Mouse (Mus musculus): ENCODE data around the gene Sdr39u1.

The Sdr39u1 gene

DNA sequence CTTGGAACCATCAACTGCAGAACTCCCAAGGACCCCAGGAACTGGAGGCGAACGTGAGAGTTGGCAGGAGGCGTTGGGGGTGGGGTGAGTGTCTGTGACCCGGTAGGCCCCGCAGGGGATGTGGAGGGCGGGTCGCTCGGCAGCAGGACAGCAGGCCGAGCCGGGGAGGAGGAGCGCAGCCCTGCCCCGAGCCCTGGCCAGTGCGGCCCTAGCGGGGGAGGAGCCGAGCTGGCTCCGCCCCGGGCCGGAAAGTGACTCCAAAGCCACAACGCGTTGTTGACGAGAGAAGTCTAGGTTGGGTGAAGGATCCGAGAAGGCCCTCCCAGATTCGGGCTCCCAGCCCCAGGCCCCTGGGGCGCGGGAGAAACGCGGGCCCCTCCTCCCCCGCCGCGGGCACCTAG lies 15.4 kb downstream of the Sdr39u1 start, which contains the start of gene Khnyn:
TSS of gene Khnyn (plus strand) at position 235 of the 401 bp plus-strand sequence.
- in situ Hi-C loops (cut with MboI, MseI) = loop anchor here in 1 of 2 experiments (25.0 kb wide), 1 partner anchor 1647 kb away; no protein-coding TSS in a partner anchor

- in situ Hi-C loops (cut with MboI, MseI) = loop anchor here in 1 of 2 experiments (25.0 kb wide), 1 partner anchor 1647 kb away; no protein-coding TSS in a partner anchor
These were observed 15.9 kb downstream of the Sdr39u1 start, which contains the start of gene Cbln3 for GRCm38 (mm10) chr14:55884166-55884565. Cbln3 (minus strand) TSS chr14:55884392.

DNA sequence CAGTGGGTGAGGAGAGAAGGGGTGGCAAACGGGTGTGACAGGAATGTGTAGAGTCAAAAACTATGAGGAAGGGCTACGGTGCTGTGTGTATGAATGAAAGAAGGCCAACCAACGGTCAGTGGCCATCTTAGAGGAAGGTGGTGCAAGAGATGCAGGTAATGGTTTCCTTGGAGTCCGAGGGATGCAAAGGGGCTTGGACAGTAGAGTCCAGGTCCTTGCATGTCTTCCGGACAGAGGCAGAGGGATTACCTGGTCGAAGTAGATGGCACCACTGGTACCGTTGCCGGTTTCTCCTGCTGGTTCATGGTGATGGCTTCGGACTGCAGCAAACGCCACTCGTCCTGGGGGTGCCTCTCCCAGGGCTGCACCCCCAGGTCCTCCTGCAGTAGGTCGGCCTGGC lies 16.4 kb downstream of the Sdr39u1 start:
- in situ Hi-C loops (cut with MboI, MseI) = loop anchor here in 1 of 2 experiments (25.0 kb wide), 1 partner anchor 1646 kb away; no protein-coding TSS in a partner anchor

GRCm38 (mm10) chr14:55883149-55883661 lies 16.9 kb downstream of the Sdr39u1 start:
- in situ Hi-C loops (cut with MboI, MseI) = loop anchor here in 1 of 2 experiments (25.0 kb wide), 1 partner anchor 1646 kb away; no protein-coding TSS in a partner anchor

DNA sequence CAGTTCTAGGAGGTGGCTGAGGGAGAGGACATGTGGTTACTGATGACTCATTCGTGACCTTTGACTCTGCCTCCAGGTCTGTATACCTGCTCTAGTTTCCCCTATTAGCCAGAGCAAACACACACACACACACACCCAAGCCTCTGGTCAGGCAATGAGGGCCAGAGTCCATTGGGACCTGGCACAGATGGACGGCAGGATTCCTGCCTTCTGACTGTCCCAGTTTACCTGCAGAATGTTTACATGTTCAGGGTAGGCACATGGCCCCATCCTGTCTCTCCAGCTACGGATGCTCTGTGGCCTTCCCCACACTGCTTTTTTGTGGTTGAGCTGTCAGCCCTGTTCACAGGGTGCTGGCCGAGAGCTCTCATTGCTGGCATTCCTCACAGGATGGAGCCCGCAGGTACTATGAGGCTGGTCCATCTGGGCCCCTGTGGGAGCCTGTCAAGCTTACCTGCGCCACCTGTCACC lies 17.9 kb downstream of the Sdr39u1 start:
- in situ Hi-C loops (cut with MboI, MseI) = loop anchor here in 1 of 2 experiments (25.0 kb wide), 1 partner anchor 1645 kb away; no protein-coding TSS in a partner anchor

- in situ Hi-C loops (cut with MboI, MseI) = loop anchor here in 1 of 2 experiments (25.0 kb wide), 1 partner anchor 1644 kb away; no protein-coding TSS in a partner anchor
These were observed 19.1 kb downstream of the Sdr39u1 start for GRCm38 (mm10) chr14:55880982-55881381.

DNA sequence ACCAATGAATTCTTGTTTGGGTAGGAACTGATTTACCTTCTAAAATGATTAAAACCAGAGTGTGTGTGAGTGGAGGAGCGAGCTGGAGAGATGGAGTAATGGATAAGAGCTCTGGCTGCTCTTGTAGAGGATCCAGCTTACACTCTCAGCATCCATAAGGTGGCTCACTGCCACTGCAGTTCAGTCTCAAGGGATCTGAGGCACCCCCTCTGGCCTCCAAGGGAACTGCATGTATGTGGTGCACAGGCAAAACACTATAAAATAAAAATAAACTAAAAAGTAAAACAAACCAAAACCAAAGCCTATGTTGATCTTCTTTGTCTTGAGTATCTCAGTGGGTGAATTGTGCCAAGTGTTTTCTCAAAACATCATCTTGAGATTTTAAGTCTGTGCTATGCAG lies 20.5 kb downstream of the Sdr39u1 start:
- in situ Hi-C loops (cut with MboI, MseI) = loop anchor here (5.0 to 25.0 kb wide), 2 partner anchors 43 to 1642 kb away; no protein-coding TSS in a partner anchor

DNA sequence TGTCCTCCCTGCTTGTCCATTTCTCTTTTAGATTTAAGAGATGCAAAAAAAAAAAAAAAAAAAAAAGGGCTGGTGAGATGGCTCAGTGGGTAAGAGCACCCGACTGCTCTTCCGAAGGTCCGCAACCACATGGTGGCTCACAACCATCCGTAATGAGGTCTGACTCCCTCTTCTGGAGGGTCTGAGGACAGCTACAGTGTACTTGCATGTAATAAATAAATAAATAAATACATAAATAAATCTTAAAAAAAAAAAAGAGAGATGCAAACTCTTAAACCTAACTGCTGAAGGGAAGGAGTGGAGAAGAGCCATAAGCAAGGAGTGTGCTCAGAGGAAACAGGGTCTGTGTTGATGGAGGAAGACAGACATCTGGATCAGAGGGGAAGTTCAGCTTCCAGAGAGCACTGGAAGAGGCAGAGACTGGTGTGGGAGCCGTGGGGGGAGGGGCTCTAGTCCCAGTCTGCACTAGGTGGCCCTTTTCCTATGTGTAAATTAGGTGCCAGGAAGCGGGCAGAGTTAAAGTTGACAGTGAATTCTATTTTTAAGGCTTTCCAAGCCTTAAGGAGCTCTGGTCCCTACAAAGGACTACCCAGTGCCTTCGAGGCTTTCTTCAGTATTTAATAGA lies 21.7 kb downstream of the Sdr39u1 start:
- in situ Hi-C loops (cut with MboI, MseI) = loop anchor here (5.0 to 25.0 kb wide), 2 partner anchors 44 to 1641 kb away; no protein-coding TSS in a partner anchor

- in situ Hi-C loops (cut with MboI, MseI) = loop anchor here (5.0 to 25.0 kb wide), 2 partner anchors 45 to 1640 kb away; no protein-coding TSS in a partner anchor
These were observed 22.4 kb downstream of the Sdr39u1 start for GRCm38 (mm10) chr14:55877469-55878315.

DNA sequence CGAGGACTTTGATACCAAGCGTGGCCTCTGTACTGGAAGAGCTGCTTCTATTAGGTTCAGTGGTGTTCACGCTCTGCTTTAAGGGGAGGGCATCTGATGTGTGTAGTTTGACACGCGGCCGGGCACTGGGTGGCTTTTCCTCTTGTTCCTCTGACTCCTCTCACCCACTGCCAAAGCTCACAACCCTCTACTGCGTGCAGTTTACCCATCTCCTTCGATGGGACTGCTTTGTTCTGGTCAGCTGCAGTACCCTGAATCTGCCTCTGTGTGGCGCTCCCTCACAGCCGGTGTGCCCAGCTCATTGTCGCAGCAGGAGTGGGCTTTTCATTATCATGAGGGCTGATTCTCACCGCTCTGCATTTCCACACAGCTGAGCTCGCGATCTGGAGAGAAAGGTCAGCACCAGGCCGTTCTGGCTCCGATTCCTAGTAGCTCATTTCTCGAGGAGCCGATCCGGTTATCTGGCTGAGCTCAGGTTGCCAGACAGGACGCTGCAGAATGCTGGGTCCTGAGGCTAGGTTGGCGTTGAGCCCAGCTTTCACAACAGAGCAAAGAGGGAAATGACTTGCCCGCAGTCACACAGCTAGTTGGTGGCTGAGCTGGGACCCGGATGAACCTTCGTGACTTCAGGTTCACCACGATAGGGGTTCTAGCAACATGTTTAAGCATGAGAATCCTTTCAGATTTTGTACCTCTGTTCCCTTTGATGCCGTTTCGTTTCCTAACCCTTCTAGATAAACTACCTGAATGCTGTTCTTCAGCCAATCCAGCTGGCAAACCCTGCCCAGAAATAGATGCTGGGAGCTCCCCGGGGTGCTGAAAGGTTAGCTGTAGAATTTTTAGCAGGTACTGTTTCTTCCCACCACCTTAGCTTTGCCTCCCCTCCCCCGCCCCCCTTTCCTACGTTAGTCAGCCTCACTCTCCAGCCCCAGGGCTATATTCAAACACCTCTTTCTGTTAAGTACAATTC lies 26.1 kb downstream of the Sdr39u1 start:
- in situ Hi-C loops (cut with MboI, MseI) = loop anchor here in 1 of 2 experiments (5.0 kb wide), 1 partner anchor 48 kb away; no protein-coding TSS in a partner anchor

DNA sequence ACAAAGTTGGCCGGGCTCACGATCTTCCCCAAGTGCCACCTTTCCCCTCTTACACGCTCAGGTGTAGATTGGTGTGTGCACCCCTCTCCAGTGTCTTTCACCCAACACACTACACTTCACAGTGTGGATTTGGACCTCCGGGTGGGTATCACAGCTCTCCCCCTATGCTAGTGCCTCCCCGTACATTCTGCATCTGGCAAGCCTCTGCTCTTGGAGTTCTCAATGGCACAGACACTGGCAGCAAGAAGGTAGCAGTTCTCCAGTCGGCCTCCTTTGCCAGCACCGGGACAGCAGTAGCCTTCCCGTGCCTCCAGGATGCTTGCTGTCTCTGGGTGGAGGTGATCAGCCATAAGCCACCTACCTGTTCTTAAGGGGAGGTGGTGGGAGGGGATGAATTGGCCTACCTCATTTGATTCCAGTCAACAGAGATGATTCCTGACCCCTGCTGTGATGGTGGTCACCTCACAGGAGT lies 26.8 kb downstream of the Sdr39u1 start:
- in situ Hi-C loops (cut with MboI, MseI) = loop anchor here in 1 of 2 experiments (5.0 kb wide), 1 partner anchor 49 kb away; no protein-coding TSS in a partner anchor

DNA sequence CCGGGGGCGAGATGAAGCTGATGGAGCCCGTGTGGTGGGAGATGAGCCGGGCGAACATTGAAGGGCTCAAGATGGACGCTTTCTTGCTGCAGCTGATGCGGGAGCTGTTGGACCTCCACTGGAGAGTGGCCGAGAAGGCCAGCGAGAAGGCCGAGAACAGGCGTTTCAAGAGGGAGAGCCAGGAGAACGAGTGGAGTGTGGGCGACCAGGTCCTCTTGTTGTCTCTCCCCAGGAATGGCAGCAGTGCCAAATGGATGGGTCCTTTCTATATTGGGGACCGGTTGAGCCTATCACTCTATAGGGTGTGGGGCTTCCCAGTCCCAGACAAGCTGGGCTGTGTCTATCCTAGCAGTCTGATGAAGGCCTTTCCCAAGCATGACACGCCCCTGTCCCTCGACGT lies 27.5 kb downstream of the Sdr39u1 start:
- in situ Hi-C loops (cut with MboI, MseI) = loop anchor here in 1 of 2 experiments (5.0 kb wide), 1 partner anchor 50 kb away; no protein-coding TSS in a partner anchor

GRCm38 (mm10) chr14:55872039-55872438 lies 28.1 kb downstream of the Sdr39u1 start:
- in situ Hi-C loops (cut with MboI, MseI) = loop anchor here in 1 of 2 experiments (5.0 kb wide), 1 partner anchor 50 kb away; no protein-coding TSS in a partner anchor

DNA sequence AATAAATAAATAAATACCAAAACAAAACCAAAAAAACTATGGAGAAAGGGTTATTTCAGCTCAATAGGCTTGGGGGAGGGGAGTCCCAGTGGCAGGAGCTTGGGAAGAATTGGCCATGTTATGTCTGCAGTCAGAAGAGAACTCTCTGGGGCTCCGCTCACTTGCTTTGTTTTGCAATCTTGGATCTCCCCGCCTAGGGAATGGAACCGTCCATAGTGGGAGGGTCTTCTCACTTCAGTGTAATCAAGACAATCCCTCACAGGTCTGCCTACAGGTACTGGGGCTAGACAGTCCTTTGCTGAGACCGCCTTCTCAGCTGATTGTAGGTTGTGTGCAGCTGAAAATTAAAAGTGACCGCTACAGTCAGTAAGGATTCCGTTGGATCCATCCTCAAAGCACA lies 30.6 kb downstream of the Sdr39u1 start:
- in situ Hi-C loops (cut with MboI, MseI) = loop anchor here in 1 of 2 experiments (5.0 kb wide), 1 partner anchor 37 kb away; no protein-coding TSS in a partner anchor

- in situ Hi-C loops (cut with MboI, MseI) = loop anchor here in 1 of 2 experiments (5.0 kb wide), 1 partner anchor 36 kb away; no protein-coding TSS in a partner anchor
These were observed 31.7 kb downstream of the Sdr39u1 start for GRCm38 (mm10) chr14:55868230-55869026.

DNA sequence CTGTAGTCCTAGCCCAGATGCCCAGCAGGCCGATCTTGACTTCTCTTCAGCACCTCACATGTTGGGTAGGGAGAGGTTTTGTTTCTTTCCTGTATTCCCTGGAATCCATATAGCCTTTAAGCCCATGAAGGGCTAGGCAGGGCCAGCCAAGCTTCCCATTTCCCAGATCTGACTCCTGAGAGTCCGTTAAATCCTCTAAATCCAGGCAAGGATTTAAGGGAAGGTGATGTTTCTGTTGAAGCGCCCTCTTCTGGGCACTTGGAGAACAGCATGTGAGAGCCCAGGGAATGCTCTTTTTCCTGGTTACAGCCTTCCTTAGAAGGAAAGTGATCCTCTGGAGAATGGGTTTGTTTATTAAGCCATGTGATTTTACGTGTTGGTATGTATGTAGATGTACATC lies 33.1 kb downstream of the Sdr39u1 start:
- in situ Hi-C loops (cut with MboI, MseI) = loop anchor here in 1 of 2 experiments (5.0 kb wide), 1 partner anchor 35 kb away; no protein-coding TSS in a partner anchor

DNA sequence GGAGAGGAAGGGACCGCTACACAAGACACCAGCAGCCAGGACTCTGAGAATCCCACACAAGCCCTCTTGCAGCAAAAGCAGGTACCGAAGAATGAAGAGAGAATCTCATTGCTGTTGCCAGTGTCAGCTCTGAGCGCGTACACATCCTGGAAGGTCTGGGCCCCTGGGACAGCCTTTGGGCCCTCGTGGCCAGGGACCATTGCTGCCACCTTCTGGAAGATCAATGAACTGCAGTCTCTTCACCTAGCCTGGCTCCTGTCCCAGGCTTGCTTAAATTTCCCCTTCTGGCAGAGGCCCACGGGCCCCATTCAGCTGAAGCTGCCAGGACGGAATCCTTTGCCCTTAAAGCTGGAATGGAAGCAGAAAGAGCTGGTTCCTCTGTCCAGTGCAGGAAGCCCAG lies 36.3 kb downstream of the Sdr39u1 start:
- in situ Hi-C loops (cut with MboI, MseI) = no loop called here

DNA sequence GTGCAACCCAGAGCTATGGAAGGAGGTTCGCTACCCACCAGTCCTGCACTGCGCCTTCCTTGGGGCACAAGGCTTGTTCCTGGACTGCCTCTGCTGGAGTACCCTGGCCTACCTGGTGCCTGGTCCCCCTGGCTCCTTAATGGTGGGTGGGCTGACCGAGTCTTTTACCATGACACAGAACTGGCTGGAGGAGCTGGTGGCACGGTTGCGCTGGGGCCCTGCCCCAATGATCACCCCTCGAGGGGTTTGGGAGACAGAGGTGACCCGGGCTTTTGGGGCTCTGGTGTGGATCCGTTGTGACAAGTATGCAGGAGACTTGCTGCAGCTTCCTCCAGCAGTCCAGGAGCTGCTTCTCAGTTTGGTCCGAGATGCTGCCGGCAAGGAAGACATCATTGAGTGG lies 37.1 kb downstream of the Sdr39u1 start:
- in situ Hi-C loops (cut with MboI, MseI) = no loop called here

DNA sequence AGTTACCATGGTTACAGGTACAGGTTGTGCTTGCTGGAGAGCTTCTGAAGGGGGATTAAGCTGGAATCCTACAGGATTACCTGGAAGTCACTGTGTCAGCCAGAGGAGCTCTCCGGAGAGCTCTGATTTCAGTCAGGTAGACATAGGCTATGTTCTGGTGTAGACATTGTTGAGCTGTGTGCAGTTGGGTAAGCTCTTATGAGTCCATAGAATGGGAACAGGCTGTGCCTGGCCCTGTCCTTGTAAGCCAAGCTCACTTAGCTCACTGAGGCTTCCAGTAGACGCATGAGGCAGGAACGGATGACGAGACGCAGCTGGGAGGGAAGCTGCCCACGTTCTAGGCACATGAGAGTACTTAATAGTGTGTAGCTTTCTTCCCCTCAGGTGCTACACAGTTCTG lies 37.9 kb downstream of the Sdr39u1 start:
- in situ Hi-C loops (cut with MboI, MseI) = no loop called here

All from T-helper 17 cell (primary cell).